Mouse (Mus musculus): ENCODE results near the gene Tmem190. TPM values are rescaled to one million over a fixed set of nuclear protein-coding genes. Genes with fewer than 3 reads are reported as not detected.

Tmem190 gene
- total RNA-seq (2021), result not detected
- long read RNA-seq, experiment 1, result 0 reads
- long read RNA-seq, experiment 2, result 0 reads

DNA sequence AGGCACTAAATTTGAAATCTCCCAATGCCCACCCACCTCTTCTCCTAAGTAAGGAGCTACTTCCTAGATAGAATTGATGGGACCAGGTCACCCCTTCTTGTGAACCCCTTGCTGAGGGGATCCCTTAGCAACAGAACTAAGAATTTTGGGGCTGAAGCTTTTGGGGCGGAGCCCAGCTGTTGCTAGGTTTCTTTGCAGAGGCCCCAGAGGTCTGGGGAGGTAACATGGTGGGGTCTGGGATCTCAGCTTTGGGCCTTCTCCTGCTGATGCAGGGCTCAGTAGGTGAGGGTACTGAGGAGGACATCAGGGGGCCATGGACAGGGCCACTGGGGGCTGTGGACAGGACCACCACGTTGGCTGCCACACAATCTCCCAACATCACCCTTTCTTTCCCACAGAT is at the start of gene Tmem190, which contains the start of gene Il11:
Tmem190 (plus strand) TSS at position 179 of the 400 bp plus-strand sequence.
Il11 (minus strand) TSS at position 101 of the 400 bp plus-strand sequence.
- DNase-seq, result no peak

DNA sequence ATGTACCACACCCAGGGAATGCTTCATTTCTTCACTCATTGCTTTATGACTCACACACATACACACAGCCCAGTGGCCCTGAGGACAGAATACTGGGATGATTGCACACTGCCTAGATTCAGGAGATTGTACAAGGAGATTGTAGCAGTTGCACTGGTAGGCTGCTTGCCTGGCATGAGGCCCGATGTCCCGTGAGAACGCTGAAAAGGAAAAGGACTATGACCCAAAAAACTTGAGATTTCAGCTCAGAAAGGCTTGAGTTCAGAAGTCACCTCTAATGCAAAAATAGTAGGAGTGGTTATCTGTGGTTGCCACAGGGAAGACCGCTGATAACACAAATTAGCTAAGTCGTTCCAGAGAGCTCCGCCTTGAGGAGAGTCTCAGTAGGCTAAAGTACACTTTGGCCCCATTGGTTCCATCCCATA is 49.8 kb upstream of the Tmem190 start:
- no peak for DNase-seq

DNA sequence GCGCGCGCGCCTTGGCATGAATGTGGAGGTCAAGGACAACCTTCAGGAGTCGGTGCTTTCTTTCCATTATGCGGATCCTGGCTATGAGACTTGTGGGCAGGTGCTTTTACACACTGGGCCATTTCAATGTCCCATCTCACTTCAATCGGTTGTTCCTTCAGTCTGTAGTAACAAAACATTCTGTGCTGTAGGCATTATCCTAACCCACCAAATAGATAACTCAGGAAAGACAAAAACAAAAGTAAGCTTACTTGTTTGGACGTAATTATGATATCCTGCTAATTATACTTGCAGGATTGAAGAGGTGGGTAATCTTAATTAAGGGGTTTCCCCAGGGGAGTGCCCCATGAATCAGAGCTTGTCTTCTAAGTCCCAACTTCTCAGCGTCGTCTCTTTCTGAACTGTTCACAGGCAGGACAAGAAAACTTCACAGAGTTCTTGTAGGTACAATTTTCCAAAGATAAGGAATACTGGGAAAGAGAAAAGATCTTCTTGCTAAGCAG is 43.6 kb upstream of the Tmem190 start:
- no peak for DNase-seq

DNA sequence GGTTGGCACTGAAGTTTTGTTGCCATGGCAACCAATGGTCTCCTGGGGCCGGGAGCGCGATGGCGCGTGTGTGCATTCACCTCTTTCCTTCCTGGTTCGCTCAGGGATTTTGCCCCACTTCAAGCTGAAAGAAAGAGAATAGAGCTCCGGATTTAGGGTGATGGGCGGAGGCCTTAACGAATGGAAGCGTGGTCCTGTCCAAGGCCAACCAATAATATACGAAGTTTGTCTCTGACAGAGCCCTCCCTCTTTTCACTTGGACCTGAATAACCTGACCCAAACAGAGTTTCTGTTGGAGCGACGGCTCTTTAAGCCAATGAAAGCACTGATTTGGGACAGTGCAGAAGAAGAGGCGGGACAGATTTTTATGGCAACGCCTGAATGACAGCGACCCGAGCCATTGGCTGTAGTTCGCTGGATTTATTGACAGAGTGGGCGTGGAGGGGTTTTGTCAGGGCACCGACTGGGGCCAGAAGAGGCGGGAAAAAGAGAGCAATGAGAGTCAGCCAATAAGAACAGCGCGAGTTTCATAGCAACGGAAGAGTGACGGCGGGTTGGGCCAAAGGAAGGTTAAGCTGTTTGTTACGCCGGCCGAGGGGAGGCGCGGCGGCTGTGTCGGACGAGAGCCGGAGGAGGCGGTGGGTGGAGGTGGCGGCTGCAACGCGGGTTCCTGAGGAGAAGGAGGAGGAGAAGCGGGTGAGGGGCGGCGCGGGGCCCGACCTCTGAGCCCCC is 43.0 kb upstream of the Tmem190 start, which contains the start of gene Kmt5c:
Kmt5c (plus strand) TSS at position 572 of the 732 bp plus-strand sequence.
- DNase-seq, result peak; percentile 99

DNA sequence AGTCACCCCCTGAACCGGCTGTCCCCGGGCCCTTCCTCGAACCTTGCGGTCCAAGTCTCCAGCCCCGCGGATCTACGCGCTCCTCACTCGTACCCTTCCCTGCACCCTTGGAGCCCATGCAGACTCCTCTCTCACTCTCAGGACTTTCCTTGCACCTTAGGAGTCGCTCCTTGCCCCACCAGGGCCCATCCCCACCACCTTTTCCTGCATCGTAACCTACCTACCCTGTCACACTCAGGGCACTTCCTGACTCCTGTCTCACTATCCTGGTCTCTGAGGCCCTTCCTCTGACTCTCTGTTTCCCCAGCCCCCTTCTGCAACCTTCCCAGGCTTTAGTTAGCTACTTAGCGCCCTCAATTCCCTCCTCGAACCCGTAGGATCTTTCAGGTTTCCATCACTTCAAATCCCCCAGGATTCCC is 42.4 kb upstream of the Tmem190 start:
- DNase-seq, result no peak

DNA sequence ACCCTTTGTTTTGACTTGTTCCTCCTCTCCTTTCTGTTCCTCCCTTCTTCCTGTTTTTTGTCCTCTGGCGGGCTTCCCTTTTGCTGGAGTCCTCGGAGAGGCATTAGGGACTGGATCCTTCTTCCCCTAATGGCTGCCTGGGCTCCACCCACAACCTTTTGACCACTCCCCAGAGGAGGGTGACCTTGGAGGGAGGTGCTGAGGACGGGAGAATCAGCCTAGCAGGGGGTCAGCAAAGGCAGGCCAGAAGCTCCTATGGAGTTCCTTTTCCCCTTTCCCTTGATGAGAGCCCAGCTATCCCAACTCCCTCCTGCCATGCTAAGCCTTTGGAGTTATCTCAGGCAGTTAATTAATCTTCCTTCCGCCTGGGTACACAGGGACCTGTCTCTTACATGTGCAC is 41.6 kb upstream of the Tmem190 start:
- peak; percentile 73 for DNase-seq

DNA sequence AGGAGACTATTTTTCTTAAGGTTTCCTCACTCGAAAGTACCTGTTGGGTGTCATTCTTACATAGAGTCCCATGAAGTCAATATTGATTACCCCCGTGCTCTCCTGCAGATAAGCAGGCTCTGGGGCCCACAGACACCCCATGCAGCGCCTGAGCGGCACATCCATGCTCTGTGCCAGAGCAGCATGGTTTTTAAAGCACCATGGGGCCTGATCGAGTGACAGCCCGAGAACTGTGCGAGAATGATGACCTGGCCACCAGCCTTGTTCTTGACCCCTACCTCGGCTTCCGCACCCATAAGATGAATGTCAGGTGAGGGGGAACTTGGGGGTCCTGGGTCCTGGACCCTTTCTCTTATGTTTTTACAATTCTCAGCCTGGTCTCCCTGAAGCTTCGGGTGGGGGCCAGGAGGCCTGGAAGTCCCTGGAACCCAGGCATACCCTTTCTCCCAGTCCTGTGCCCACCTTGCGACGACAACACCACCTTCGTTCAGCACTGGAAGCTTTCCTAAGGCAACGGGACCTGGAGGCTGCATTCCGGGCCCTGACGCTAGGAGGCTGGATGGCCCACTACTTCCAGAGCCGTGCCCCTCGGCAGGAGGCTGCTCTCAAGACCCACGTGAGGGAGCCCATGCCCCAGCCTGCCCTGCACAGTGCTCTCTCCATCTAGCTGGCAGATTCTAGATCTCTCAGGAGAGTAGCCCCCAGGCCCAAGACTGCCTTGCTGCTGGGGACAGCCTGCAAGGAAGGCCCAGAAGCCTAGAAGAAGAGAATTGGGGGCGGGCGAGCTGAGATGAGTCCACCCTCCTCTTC is 40.9 kb upstream of the Tmem190 start:
- no peak for DNase-seq

DNA sequence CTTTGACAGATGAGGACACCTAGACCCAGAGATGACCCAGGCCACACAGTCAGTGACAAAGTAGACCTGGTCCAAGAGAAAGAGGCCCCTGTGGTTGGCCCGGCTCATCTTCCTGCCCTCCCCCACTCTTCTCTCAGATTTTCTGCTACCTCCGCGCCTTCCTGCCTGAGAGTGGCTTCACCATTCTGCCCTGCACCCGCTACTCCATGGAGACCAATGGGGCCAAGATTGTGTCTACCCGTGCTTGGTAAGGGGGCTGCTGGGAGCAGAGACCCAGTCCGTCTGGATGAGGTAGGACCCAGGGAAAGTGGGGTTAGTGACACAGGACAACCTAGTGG is 40.3 kb upstream of the Tmem190 start:
- DNase-seq, result no peak

DNA sequence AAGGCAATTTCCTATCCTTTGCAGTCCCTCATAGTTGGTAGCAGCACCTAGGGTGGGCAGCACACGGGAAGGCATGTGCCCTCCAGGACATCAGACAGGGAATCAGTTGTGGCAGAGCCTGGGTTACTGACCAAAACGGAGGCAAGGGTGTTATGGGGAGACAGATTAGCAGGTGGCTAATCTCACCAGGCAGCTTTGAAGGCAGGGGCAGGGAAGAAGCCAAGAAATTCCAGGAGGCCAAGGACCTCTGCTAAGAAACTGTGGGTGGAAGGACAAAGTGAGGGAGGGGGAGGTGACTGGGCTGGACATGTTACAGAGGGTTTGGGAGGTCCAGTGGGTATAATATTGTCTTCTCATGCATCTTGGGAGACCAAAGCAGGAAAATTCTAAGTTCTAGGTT is 39.4 kb upstream of the Tmem190 start:
- no peak for DNase-seq

DNA sequence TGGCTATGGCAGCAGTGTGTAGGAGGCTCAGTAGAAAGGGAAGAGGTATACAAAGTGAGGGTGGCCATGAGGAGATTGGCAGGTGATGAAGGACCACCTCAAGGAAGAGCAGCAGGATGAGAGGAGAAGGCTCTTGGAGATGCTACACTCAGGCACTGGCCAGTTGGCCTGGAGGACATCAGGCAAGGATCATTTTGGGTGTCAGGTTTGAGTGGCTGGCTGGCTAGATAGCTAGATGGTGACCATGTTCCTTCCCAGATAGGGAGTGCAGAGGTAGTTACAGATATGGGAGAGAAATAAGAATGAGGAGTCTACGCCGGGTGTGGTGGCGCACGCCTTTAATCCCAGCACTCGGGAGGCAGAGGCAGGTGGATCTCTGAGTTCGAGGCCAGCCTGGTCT is 37.9 kb upstream of the Tmem190 start:
- no peak for DNase-seq

DNA sequence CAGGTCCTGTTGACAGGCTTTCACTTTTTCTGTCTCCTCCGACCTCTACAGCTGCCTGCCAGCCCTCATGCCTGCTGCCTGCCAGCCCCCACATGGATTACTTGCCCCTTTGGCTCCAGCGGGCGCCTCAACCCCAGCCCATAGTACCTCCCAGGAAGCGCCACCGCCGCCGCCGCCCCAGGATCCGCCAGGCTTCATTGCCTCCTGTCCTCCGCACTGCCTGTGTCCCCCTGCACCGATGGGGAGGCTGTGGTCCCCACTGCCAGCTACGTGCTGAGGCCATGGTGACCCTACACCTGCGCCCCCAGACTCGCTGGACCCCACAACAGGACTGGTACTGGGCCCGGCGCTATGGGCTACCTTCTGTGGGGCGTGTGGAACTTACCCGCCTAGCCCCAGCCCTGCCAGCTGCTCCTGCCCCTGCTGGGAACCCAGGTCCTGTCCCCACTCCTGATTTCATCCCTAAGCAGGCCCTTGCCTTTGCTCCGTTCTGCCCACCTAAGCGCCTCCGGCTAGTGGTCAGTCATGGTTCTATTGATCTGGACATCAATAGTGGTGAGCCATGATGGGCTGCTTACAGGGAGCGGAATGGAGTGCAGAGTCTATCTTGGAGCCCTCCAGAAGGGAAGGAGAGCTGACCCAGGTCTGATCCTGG is 36.3 kb upstream of the Tmem190 start:
- no peak for DNase-seq

DNA sequence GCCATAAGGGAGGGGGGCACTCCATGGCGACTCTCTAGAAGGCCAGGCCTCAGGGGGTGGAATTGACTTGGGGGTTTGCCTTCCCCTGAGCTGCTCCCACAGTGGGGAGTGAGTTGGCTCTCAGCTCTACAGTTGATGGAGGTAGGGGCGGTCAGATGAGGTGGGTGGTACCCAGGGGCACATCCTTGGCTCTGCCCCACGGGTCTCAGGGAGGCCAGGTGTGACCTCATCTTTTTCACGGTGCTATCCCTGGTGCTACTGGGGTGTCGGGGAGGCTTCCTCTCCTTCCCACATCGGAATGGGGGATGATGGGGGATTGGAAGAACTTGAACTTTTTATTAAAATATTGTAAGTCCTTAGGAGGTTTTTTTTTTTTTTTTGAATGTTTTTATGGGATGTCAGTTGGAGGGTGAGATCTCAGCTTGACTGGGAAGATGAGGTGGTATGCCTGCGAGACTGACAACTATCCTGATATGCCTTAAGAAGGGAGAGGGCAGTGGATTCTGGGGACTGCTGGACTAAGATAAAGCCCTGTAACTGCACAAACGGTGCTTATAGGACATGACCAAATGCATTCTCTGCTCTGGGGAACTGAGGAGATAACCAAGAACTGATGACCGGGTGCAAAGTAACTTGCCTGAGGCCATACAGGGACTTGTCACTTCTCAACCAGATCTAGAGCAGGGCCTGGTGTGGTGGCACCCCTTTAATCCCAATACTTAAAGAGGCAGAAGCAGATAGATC is 35.4 kb upstream of the Tmem190 start:
- no peak for DNase-seq

DNA sequence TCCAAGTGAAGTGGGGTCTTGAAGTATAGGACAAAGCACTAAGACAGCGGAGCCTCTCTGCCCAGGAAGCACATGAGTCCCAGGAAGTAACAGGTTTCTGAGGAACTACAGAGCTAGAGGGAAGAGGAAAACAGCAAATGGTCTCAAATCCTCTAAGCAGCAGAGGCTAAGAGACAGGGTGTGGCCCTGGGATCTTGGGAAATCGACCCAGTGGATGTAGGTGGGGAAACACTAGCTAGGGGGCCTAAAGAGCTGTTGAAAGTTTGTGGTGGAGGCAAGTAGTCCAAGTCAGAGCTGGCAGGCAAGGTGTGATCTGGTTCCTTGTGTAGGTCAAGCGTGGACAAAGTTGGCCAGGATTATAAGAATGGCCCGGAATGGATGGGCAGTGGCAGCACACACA is 34.4 kb upstream of the Tmem190 start:
- no peak for DNase-seq

DNA sequence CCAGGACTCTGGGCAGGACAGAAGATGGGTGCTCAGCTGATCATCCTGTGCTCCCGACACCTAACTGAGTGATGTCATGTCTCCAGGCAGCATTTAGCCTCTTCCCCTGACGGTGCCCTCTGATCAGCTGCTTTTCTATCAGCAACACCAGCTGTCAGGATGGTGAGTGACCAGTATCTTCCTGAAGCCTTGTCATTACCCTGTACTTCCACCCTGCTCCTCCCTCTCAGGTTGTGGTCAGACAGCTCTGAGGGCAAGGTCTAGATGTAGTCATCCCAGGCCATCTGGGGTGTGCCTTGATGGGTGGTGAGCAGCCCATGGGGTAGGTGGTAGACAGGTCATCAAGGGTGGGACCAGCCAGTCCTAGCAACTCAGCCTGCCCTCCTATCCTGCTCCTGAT is 33.6 kb upstream of the Tmem190 start:
- DNase-seq, result no peak

DNA sequence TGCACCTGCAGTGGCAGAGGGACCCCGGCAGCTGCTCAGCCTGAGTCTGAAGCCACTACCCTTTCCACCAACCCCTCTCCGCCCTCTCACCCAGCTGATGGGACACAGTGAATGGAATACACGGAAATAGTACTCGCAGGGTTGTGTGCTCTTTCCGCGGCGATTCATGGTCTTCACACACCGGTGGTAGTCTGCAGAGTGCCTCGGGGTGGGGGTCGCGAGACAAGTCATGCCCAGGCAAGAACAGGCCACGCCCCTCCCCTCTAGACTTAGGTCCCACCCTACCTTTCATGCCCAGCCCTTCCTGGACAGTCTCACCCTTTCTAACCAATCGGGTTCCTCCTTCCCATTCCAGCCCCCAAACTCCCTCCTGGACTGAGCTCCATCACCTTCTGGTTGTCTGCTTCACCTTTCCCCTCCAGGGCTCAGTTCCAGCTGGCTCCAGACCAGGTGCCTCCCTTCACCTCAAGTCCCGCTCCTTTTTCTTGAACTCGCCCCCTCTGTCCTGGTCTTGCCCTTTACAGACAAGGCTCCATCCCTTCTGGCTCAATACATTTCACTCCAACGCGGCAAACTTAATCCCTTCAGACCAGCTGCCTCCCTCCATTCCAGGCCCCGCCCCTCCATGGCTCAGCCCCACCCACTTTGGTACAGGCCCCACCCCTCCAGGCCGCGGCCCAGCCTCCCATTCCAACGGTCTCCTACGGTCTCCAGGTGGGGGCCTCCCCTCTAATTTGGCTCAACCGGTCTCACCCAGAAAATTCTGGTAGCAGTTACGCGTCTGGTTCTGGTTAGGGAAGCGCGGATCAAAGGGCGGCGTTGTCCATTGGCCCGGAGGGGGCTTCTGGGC is 30.5 kb upstream of the Tmem190 start:
- peak; percentile 35 for DNase-seq

DNA sequence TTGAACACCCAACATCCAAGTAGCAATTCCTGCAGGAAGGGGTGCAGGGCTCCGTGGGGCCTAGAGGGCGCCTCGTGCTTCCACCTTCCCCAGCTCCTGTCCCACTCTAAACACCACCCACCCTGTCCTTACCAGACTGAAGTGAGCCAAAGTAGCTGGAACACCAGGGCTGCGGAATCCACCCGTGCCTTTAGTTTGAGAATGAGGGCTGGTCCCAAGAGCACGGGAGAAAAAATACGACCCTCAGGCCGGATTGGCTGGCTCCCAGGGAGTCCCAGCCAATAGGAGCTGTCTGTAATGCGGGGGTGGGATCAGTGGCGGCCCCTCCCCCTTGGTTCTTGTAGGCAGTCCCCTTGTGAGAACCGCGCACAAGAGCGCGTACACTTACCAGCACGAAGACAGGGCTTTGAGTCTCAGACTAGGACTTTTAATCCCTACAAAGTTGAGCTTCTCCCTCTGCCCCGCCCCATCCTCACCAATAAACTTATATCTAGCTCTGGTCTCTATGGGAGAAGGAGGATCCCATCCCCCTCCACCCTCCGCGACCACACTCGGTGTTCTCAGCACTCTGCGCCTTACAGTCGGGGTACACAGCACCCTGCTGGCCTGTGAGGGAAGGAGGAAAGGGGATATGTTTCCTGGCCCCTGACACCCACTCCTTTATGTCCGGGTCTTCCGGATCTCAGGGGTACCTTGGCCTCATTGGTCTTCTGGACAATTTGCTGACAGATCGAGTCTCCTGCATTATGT is 29.7 kb upstream of the Tmem190 start, which contains the start of gene Cox6b2:
Cox6b2 (minus strand) TSS at position 274 of the 750 bp plus-strand sequence.
- DNase-seq, result peak; percentile 49

DNA sequence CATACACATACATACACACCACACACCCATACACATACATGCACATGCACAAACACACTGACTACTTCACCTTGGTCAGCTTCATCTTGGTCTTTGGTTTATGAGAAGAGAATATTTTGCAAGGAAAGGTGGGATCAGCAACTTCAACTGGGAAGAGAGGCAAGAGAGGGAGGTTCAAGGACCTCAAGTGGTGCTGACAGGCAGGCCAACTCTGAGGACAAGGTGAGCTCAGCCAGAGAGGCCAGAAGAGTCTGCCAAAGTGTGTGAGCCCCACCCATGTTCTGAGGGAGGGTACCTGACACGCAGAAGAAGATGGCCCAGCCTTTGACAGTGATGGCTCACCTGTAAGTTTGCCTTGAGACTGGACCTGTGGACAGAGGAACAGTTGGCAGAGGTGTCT is 23.1 kb upstream of the Tmem190 start:
- DNase-seq, result no peak

DNA sequence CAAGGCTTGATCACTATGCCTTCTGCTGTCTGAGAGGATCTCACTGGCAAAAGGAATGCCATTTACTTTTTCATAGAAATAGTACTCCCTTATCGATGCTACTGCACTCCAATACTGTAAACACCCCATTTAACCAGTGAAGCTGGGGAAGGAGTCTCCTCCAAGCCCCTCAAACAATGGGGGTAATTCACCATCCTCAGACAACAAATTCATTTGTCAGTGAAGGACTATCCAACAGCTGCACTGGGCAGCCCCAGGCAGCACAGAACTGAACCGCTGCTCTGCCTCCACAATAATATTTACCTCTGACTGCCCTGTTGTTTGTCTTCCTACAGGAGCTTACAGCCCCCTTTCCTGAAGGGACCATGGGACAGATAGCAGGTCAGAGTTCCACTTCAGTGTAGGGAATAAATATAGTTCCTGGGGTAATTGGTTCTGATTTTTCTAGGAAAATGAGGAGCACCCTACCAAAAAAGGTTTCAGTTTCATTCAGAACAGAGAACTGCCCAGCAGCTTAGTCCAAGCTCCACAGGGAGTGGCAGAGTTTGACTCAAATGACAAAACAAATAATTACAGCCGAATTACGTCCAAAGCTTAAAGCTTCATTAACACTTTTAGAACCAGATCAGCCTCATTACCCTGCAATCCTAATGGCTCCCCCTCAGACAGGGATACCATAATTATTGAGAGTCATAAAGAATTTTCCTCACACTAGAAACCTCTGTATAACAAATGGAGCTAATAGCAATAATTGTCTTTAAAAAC is 17.6 kb upstream of the Tmem190 start:
- no peak for DNase-seq

DNA sequence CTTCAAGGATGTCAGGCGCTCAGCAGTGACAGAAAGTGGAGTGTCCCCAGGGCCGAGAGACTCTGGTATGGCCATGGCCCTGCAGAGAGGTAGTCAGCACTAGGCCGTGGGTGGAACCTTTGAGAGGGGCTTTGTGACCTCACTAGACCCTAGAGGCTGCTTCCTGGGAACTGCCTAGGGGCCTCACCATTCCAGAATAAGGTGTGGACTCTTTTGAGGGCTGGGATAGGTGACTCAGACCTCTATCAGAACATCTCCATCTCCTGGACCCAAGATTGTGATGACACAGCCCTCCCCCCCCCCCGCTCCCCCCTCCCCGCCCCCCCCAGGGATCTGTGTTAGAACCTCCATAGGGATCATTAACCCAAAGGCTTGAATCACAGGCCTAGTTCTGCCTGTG is 11.5 kb upstream of the Tmem190 start, which contains the start of gene Fam71e2:
Fam71e2 (minus strand) TSS at position 101 of the 400 bp plus-strand sequence.
- no peak for DNase-seq
